Mouse (Mus musculus): Measurements from ENCODE around the gene Vps4b.

DNA sequence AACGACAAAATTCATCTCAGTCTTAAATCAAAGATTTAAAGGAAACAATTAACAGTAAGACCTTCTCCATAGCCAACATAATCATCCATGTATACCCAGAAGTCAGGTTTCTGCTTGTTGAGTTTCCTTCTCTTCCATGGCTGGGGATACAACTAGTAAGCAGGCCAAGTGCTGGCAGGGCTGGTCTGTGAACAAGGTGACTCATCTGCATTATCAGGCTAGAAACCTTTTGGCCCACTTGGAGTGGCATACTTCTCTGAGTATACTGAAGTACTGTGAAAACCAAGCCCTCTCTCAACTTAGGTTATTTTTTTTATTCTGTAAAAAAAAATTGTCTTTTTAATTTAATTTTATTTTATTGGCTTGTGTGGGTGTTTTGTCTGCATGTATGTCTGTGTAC, 2.9 kb upstream of the Vps4b start:
- TF ChIP-seq POLR2A (IDR thresholded peaks at IDR 0.05; ENCODE audit: control insufficient read depth, extremely low read depth, insufficient read depth, low read length, poor library complexity) (no peak), CTCF (IDR thresholded peaks at IDR 0.05; ENCODE audit: borderline replicate concordance, control insufficient read depth, extremely low read depth, insufficient read depth, low read length, poor library complexity) (no peak)

All from thymus, adult 2 months (tissue).